Mouse (Mus musculus) MEL (cell line): ENCODE data around the gene Dgat2.

ENCODE experiments used
- CHD2 ChIP-seq: IDR thresholded peaks from 2 replicates; pipeline ENCODE4 v1.6.1; 2011; ENCODE audit warnings: low read length, improper control_type of control experiment
- CTCF ChIP-seq, 3 experiments: IDR thresholded peaks in 2 of 3; conservative IDR thresholded peaks in 1 of 3; 2 replicates each; pipeline ENCODE4 v1.5.1; 2011 to 2012; ENCODE audit warnings: low read length in 3 of 3, low read depth in 2 of 3, mild to moderate bottlenecking in 2 of 3, improper control_type of control experiment in 1 of 3, inconsistent platforms in 1 of 3, mixed read lengths in 1 of 3, moderate library complexity in 1 of 3; ENCODE audit not compliant: control insufficient read depth in 1 of 3, insufficient read depth in 1 of 3, poor library complexity in 1 of 3, severe bottlenecking in 1 of 3
- EP300 ChIP-seq, 2 experiments: IDR thresholded peaks; 2 replicates each; pipeline ENCODE4 v1.6.1; 2011; ENCODE audit warnings: improper control_type of control experiment in 2 of 2, low read length in 2 of 2, low read depth in 1 of 2, mild to moderate bottlenecking in 1 of 2
- ETS1 ChIP-seq: IDR thresholded peaks from 2 replicates; pipeline ENCODE4 v1.6.1; 2012; ENCODE audit warnings: low read depth, mild to moderate bottlenecking, inconsistent platforms, low read length, improper control_type of control experiment, moderate library complexity
- GABPA ChIP-seq: IDR thresholded peaks from 2 replicates; pipeline ENCODE4 v1.6.1; 2012; ENCODE audit warnings: low read depth, mild to moderate bottlenecking, inconsistent platforms, low read length, improper control_type of control experiment, moderate library complexity
- GATA1 ChIP-seq: IDR thresholded peaks from 2 replicates; pipeline ENCODE4 v1.6.1; 2011; ENCODE audit warnings: low read depth, low read length, improper control_type of control experiment
- MAX ChIP-seq: IDR thresholded peaks from 2 replicates; pipeline ENCODE4 v1.6.1; 2011; ENCODE audit warnings: low read length, improper control_type of control experiment
- POLR2A ChIP-seq, 2 experiments: IDR thresholded peaks; 2 replicates each; pipeline ENCODE4 v1.6.1; 2011 to 2012; ENCODE audit warnings: low read length in 2 of 2, mild to moderate bottlenecking in 2 of 2, control low read depth in 1 of 2, improper control_type of control experiment in 1 of 2, low read depth in 1 of 2, moderate library complexity in 1 of 2; ENCODE audit not compliant: control insufficient read depth in 1 of 2, insufficient read depth in 1 of 2, poor library complexity in 1 of 2
- TBP ChIP-seq: IDR thresholded peaks from 2 replicates; pipeline ENCODE4 v1.8.0; 2011; ENCODE audit warnings: low read depth, low read length, improper control_type of control experiment
- TCF12 ChIP-seq: IDR thresholded peaks from 2 replicates; pipeline ENCODE4 v1.6.1; 2014; ENCODE audit warnings: low read depth, mild to moderate bottlenecking, inconsistent platforms, low read length, improper control_type of control experiment, moderate library complexity
- USF1 ChIP-seq: IDR thresholded peaks from 2 replicates; pipeline ENCODE4 v1.6.1; 2014; ENCODE audit warnings: low read depth, mild to moderate bottlenecking, inconsistent platforms, low read length, improper control_type of control experiment, moderate library complexity
- ZC3H11A ChIP-seq: IDR thresholded peaks from 2 replicates; pipeline ENCODE4 v1.6.1; 2012; ENCODE audit warnings: low read depth, mild to moderate bottlenecking, inconsistent platforms, low read length, improper control_type of control experiment
- ZMIZ1 ChIP-seq: IDR thresholded peaks from 2 replicates; pipeline ENCODE4 v1.6.1; 2012; ENCODE audit warnings: low read depth, mild to moderate bottlenecking, inconsistent platforms, low read length, improper control_type of control experiment, moderate library complexity

GRCm38 (mm10) chr7:99215347-99215855 is 32.9 kb upstream of the Dgat2 start:
- TF ChIP-seq MAX: no peak
- TF ChIP-seq USF1: no peak
- no peak for TF ChIP-seq POLR2A (IDR thresholded peaks at IDR 0.05; ENCODE audit: control insufficient read depth in 1 of 2, insufficient read depth in 1 of 2, low read depth in 1 of 2, low read length in 2 of 2, poor library complexity in 1 of 2)
- TF ChIP-seq ZC3H11A: no peak
- TF ChIP-seq ETS1: no peak
- TF ChIP-seq CTCF (IDR thresholded peaks at IDR 0.05 in 2 of 3, conservative IDR thresholded peaks at IDR 0.05 in 1 of 3; ENCODE audit: control insufficient read depth in 1 of 3, insufficient read depth in 1 of 3, low read depth in 2 of 3, low read length in 3 of 3, poor library complexity in 1 of 3, severe bottlenecking in 1 of 3): no peak
- TF ChIP-seq TCF12: no peak
- no peak for TF ChIP-seq GABPA
- no peak for TF ChIP-seq GATA1
- no peak for TF ChIP-seq ZMIZ1
- no peak for TF ChIP-seq CHD2
- no peak for TF ChIP-seq EP300 (IDR thresholded peaks at IDR 0.05; ENCODE audit: low read depth in 1 of 2, low read length in 2 of 2)
- no peak for TF ChIP-seq TBP
